Mouse (Mus musculus): Measurements from ENCODE around the gene Tacr2.

Gene Tacr2

GRCm38 (mm10) chr10:62300006-62300827 lies 48.0 kb downstream of the Tacr2 start:
- WGBS: 22% methylated on average over 23 of the region's 23 CpGs

- 73% methylated on average over 6 of the region's 6 CpGs for WGBS
These were observed 52.9 kb downstream of the Tacr2 start for GRCm38 (mm10) chr10:62305090-62305489.

- WGBS: 29% methylated on average over 3 of the region's 3 CpGs
These were observed 54.2 kb downstream of the Tacr2 start for GRCm38 (mm10) chr10:62306483-62306882.

- 88% methylated on average over 11 of the region's 11 CpGs for WGBS
These were observed 56.8 kb downstream of the Tacr2 start for GRCm38 (mm10) chr10:62308896-62309491.

GRCm38 (mm10) chr10:62309593-62309992 lies 57.4 kb downstream of the Tacr2 start:
- WGBS: 87% methylated on average over 5 of the region's 5 CpGs

- 76% methylated on average over 10 of the region's 10 CpGs for whole genome bisulfite sequencing
These were observed 58.2 kb downstream of the Tacr2 start for GRCm38 (mm10) chr10:62310259-62311039.

- WGBS: 27% methylated on average over 6 of the region's 6 CpGs
These were observed 59.2 kb downstream of the Tacr2 start for GRCm38 (mm10) chr10:62311464-62311863.

- WGBS: 65% methylated on average over 10 of the region's 10 CpGs
These were observed 60.9 kb downstream of the Tacr2 start for GRCm38 (mm10) chr10:62313140-62313539.

- WGBS: 58% methylated on average over 15 of the region's 15 CpGs
These were observed 61.7 kb downstream of the Tacr2 start for GRCm38 (mm10) chr10:62313885-62314424.
